Mouse (Mus musculus): ENCODE measurements around the gene Pttg1ip. TPM values are rescaled to one million over a fixed set of nuclear protein-coding genes. Genes with fewer than 3 reads are reported as not detected.

Gene Pttg1ip
- polyA plus RNA-seq, 1 experiment: 321 TPM

GRCm38 (mm10) chr10:77541864-77542666 is 39.5 kb upstream of the Pttg1ip start:
- H3K4me3 ChIP-seq (ENCODE audit: insufficient read depth, low read depth, low read length): no peak overlapping the region
- 79% methylated on average over 10 of the region's 10 CpGs for WGBS
- no peaks in the 10 kb centered on the region for H3K27me3 ChIP-seq (replicated peaks; ENCODE audit: control insufficient read depth, insufficient read depth, low read length)
- no peaks in the 10 kb centered on the region for H3K36me3 ChIP-seq (ENCODE audit: control insufficient read depth, insufficient read depth, low read length)
- peak; percentile 74 for DNase-seq
- TF ChIP-seq CTCF (conservative IDR thresholded peaks at IDR 0.05; ENCODE audit: insufficient read depth, insufficient read length, low read depth, low read length): no peak
- no peak for TF ChIP-seq POLR2A (IDR thresholded peaks at IDR 0.05; ENCODE audit: low read depth, low read length)
- no peak overlapping the region for H3K27ac ChIP-seq (ENCODE audit: insufficient read depth, low read depth, low read length)
- H3K4me1 ChIP-seq (ENCODE audit: control insufficient read depth, insufficient read depth, low read length): no peaks in the 10 kb centered on the region

DNA sequence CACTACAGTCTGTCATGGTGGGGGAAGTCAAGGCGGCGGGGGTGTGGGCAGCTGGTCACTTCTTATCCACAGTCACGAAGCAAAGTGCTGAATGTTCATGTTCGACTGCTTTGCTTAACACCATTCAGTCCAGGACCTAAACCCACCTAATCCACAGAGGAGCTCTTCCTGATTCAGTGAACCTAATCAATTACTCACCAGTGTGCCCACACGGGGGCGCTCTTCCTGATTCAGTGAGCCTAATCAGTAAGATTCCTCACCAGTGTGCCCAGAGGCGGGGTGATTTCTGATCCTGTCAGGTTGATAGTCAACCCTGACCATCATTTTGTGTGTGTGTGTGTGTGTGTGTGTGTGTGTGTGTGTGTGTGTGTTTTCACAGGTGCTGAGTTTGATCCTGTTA is 38.3 kb upstream of the Pttg1ip start:
- TF ChIP-seq CTCF (conservative IDR thresholded peaks at IDR 0.05; ENCODE audit: insufficient read depth, insufficient read length, low read depth, low read length) (peak; percentile 60), POLR2A (IDR thresholded peaks at IDR 0.05; ENCODE audit: low read depth, low read length) (no peak)
- Histone ChIP-seq H3K4me3 (ENCODE audit: insufficient read depth, low read depth, low read length) (no peak overlapping the region), H3K27me3 (replicated peaks; ENCODE audit: control insufficient read depth, insufficient read depth, low read length) (no peaks in the 10 kb centered on the region), H3K27ac (ENCODE audit: insufficient read depth, low read depth, low read length) (no peak overlapping the region), H3K4me1 (ENCODE audit: control insufficient read depth, insufficient read depth, low read length) (no peaks in the 10 kb centered on the region), H3K36me3 (ENCODE audit: control insufficient read depth, insufficient read depth, low read length) (no peaks in the 10 kb centered on the region)
- peak; percentile 42 for DNase-seq
- WGBS: 54% methylated on average over 7 of the region's 7 CpGs

GRCm38 (mm10) chr10:77544916-77545315 is 36.6 kb upstream of the Pttg1ip start:
- H3K4me1 ChIP-seq (ENCODE audit: control insufficient read depth, insufficient read depth, low read length): no peaks in the 10 kb centered on the region
- H3K27ac ChIP-seq (ENCODE audit: insufficient read depth, low read depth, low read length): no peak overlapping the region
- DNase-seq: no peak
- H3K4me3 ChIP-seq (ENCODE audit: insufficient read depth, low read depth, low read length): no peak overlapping the region
- WGBS: 71% methylated on average over 5 of the region's 5 CpGs
- H3K36me3 ChIP-seq (ENCODE audit: control insufficient read depth, insufficient read depth, low read length): no peaks in the 10 kb centered on the region
- H3K27me3 ChIP-seq (replicated peaks; ENCODE audit: control insufficient read depth, insufficient read depth, low read length): no peaks in the 10 kb centered on the region
- TF ChIP-seq POLR2A (IDR thresholded peaks at IDR 0.05; ENCODE audit: low read depth, low read length) (no peak), CTCF (conservative IDR thresholded peaks at IDR 0.05; ENCODE audit: insufficient read depth, insufficient read length, low read depth, low read length) (no peak)

DNA sequence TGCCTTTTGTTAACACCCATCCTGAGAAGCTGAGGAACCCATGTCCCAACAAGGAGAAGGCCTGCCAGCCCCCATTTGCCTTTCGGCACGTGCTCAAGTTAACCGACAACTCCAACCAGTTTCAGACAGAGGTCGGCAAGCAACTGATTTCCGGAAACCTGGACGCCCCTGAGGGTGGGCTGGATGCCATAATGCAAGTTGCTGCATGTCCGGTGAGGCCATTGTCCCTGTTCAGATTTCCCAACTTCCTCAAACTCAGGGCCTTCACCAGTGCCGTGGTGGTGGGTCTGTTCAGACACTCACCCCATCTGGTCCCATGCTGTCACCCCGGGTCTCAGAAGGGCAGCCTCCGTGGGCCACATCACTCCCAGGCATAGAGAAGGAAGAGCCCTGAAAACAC is 32.9 kb upstream of the Pttg1ip start:
- no peak for DNase-seq
- no peak overlapping the region for H3K27ac ChIP-seq (ENCODE audit: insufficient read depth, low read depth, low read length)
- 86% methylated on average over 10 of the region's 10 CpGs for WGBS
- no peak overlapping the region for H3K4me3 ChIP-seq (ENCODE audit: insufficient read depth, low read depth, low read length)
- TF ChIP-seq POLR2A (IDR thresholded peaks at IDR 0.05; ENCODE audit: low read depth, low read length) (no peak), CTCF (conservative IDR thresholded peaks at IDR 0.05; ENCODE audit: insufficient read depth, insufficient read length, low read depth, low read length) (no peak)
- no peaks in the 10 kb centered on the region; the same call in 1 of the 2 replicates for H3K4me1 ChIP-seq (ENCODE audit: control insufficient read depth, insufficient read depth, low read length)
- no peaks in the 10 kb centered on the region for H3K36me3 ChIP-seq (ENCODE audit: control insufficient read depth, insufficient read depth, low read length)
- no peaks in the 10 kb centered on the region for H3K27me3 ChIP-seq (replicated peaks; ENCODE audit: control insufficient read depth, insufficient read depth, low read length)

DNA sequence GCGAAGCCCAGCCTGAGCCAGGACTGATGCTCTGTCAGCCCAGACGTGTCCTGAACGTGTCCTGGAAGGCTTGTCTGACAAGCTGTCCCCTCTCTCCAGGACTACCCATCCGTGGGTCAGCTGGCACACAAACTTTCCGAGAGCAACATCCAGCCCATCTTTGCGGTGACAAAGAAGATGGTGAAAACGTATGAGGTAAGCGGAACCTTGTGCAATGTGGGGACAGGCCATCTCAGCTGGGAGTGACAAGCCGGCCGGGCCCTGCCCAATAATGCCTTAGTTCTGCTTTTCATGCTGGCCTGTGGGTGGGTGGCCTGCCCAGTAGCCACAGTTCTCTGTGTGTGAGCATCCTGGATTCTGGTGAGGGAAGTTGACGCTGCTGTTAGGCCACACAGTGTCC is 30.6 kb upstream of the Pttg1ip start:
- no peaks in the 10 kb centered on the region for H3K27me3 ChIP-seq (replicated peaks; ENCODE audit: control insufficient read depth, insufficient read depth, low read length)
- no peak for DNase-seq
- WGBS: 85% methylated on average over 11 of the region's 11 CpGs
- no peaks in the 10 kb centered on the region for H3K36me3 ChIP-seq (ENCODE audit: control insufficient read depth, insufficient read depth, low read length)
- H3K4me1 ChIP-seq (ENCODE audit: control insufficient read depth, insufficient read depth, low read length): no peaks in the 10 kb centered on the region; the same call in 1 of the 2 replicates
- no peak overlapping the region for H3K27ac ChIP-seq (ENCODE audit: insufficient read depth, low read depth, low read length)
- H3K4me3 ChIP-seq (ENCODE audit: insufficient read depth, low read depth, low read length): no peak overlapping the region
- TF ChIP-seq POLR2A (IDR thresholded peaks at IDR 0.05; ENCODE audit: low read depth, low read length): no peak
- TF ChIP-seq CTCF (conservative IDR thresholded peaks at IDR 0.05; ENCODE audit: insufficient read depth, insufficient read length, low read depth, low read length): no peak

DNA sequence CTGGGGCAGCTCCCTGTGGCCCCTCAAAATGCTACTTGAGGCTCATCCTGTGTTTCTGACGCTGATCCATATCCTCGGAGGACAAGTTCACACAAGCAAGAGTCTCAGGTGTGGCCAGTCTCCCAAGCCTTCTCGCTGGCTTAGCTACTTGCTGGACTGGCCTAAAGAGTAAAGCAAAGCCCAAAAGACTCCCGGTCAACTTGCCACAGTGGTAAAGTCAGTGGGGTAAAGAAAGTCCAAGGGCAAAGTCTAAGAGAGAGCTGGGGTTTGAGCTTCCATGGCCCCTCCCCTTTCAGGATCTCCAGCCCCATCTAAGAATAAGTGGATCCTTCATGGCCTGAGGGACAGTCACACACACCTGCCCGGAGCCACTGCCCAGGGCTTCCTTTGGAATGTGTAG is 29.4 kb upstream of the Pttg1ip start:
- 74% methylated on average over 5 of the region's 5 CpGs for WGBS
- no peaks in the 10 kb centered on the region for H3K36me3 ChIP-seq (ENCODE audit: control insufficient read depth, insufficient read depth, low read length)
- TF ChIP-seq CTCF (conservative IDR thresholded peaks at IDR 0.05; ENCODE audit: insufficient read depth, insufficient read length, low read depth, low read length): no peak
- no peak for TF ChIP-seq POLR2A (IDR thresholded peaks at IDR 0.05; ENCODE audit: low read depth, low read length)

DNA sequence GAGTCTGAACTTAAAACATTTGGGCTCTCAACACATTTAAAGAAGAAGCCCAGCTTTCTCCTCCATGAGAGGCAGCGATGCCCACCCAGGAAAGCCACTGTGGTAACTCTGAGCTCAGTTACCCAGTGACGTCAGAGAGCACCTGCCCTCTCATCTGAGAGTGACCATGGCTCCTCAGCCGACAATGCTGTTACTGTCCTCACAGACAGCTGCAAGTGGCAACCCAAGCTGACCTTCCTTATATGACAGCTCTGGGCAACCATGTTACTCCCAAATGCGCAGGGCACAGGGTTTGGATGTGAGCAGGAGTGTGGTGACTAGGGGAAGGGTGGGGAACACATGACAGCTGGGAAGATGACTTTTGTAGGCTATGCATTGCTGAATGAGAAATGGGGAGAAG is 28.2 kb upstream of the Pttg1ip start:
- H3K27ac ChIP-seq (ENCODE audit: insufficient read depth, low read depth, low read length): no peak overlapping the region
- DNase-seq: no peak
- H3K27me3 ChIP-seq (replicated peaks; ENCODE audit: control insufficient read depth, insufficient read depth, low read length): no peaks in the 10 kb centered on the region
- no peaks in the 10 kb centered on the region for H3K36me3 ChIP-seq (ENCODE audit: control insufficient read depth, insufficient read depth, low read length)
- H3K4me1 ChIP-seq (ENCODE audit: control insufficient read depth, insufficient read depth, low read length): no peaks in the 10 kb centered on the region; the same call in 1 of the 2 replicates
- H3K4me3 ChIP-seq (ENCODE audit: insufficient read depth, low read depth, low read length): no peak overlapping the region
- WGBS: 87% methylated on average over 4 of the region's 4 CpGs
- TF ChIP-seq POLR2A (IDR thresholded peaks at IDR 0.05; ENCODE audit: low read depth, low read length): no peak
- no peak for TF ChIP-seq CTCF (conservative IDR thresholded peaks at IDR 0.05; ENCODE audit: insufficient read depth, insufficient read length, low read depth, low read length)

More for the DNA sequence above, 29.4 kb upstream of the Pttg1ip start:
- DNase-seq: peak; percentile 72
- no peaks in the 10 kb centered on the region; the same call in 1 of the 2 replicates for H3K4me1 ChIP-seq (ENCODE audit: control insufficient read depth, insufficient read depth, low read length)
- H3K27me3 ChIP-seq (replicated peaks; ENCODE audit: control insufficient read depth, insufficient read depth, low read length): no peaks in the 10 kb centered on the region
- no peak overlapping the region for H3K27ac ChIP-seq (ENCODE audit: insufficient read depth, low read depth, low read length)
- no peak overlapping the region for H3K4me3 ChIP-seq (ENCODE audit: insufficient read depth, low read depth, low read length)

Measured in kidney, adult 2 months (tissue).